Mouse (Mus musculus) heart, embryonic 15.5 days (tissue): ENCODE data around the gene Tmeff1. TPM values are rescaled to one million over a fixed set of nuclear protein-coding genes. Genes with fewer than 3 reads are reported as not detected.
"Not testable (repeated sequence)": the region's sequence is repeated elsewhere in the genome, so short reads cannot be mapped to it uniquely, and the experiment has no call there.

ENCODE experiments used
- ATAC-seq: fragments of 200-750 bp; cut with Nextera tagmentation; replicated peaks from 2 replicates; pipeline ENCODE4 v1.8.0; 2017; ENCODE audit warnings: low read depth, moderate TSS enrichment; ENCODE audit not compliant: insufficient number of reproducible peaks, insufficient read depth, low FRiP score
- H3K27ac ChIP-seq: fragments of 300-500 bp; sonication (generic); 2 replicates; pipeline ENCODE4 v1.5.1; 2015; ENCODE audit warnings: mild to moderate bottlenecking, inconsistent platforms
- H3K27me3 ChIP-seq: fragments of 300-500 bp; sonication (generic); 2 replicates; pipeline ENCODE4 v1.6.1; 2015; ENCODE audit warnings: inconsistent platforms
- H3K36me3 ChIP-seq: fragments of 300-500 bp; sonication (generic); 2 replicates; pipeline ENCODE4 v1.6.1; 2015; ENCODE audit warnings: mild to moderate bottlenecking, inconsistent platforms
- H3K4me1 ChIP-seq: fragments of 300-500 bp; sonication (generic); replicated peaks from 2 replicates; pipeline ENCODE4 v1.6.1; 2015; ENCODE audit warnings: inconsistent platforms
- H3K4me2 ChIP-seq: fragments of 300-500 bp; sonication (generic); 2 replicates; pipeline ENCODE4 v1.6.1; 2015; ENCODE audit warnings: inconsistent platforms, mild to moderate bottlenecking, moderate library complexity
- H3K4me3 ChIP-seq: fragments of 300-500 bp; sonication (generic); 2 replicates; pipeline ENCODE4 v1.5.1; 2015; ENCODE audit warnings: mild to moderate bottlenecking, inconsistent platforms
- H3K9ac ChIP-seq: fragments of 300-500 bp; sonication (generic); 2 replicates; pipeline ENCODE4 v1.6.1; 2015; ENCODE audit warnings: mild to moderate bottlenecking, inconsistent platforms
- H3K9me3 ChIP-seq: fragments of 300-500 bp; sonication (generic); replicated peaks from 2 replicates; pipeline ENCODE4 v1.6.1; 2016; ENCODE audit warnings: inconsistent platforms
- WGBS: fragments of 180-500 bp; shearing (Covaris S2); methylation state at CpG from one replicate; pipeline ENCODE4 v1.1.7; 2015; ENCODE audit warnings: mixed read lengths; 5-methylcytosine and 5-hydroxymethylcytosine counted together
- polyA plus RNA-seq: library from polyadenylated mRNA; unstranded; fragments of >200 nt; fragmentation: Nextera tagmentation; extraction: Ambion mirVana; gene quantifications from 2 replicates; pipeline ENCODE4 v1.2.1, GENCODE M21; 2015

The Tmeff1 gene
- polyA plus RNA-seq, 1 experiment from 2014 or later: 24.2 TPM

- H3K36me3 ChIP-seq: no peaks in the 10 kb centered on the region; the same call in 1 of the 2 replicates
- ATAC-seq: no peak
- peaks cover 8% of the 10 kb centered on the region; the same call in 1 of the 2 replicates for H3K4me1 ChIP-seq
- no peak overlapping the region for H3K27ac ChIP-seq
- no peak overlapping the region for H3K4me3 ChIP-seq
- H3K4me2 ChIP-seq: no peak overlapping the region
- WGBS: 94% methylated on average over 9 of the region's 9 CpGs
- H3K9ac ChIP-seq: no peak overlapping the region
- no peaks in the 10 kb centered on the region for H3K9me3 ChIP-seq
- H3K27me3 ChIP-seq: no peaks in the 10 kb centered on the region
These were observed 93.8 kb downstream of the Tmeff1 start for GRCm38 (mm10) chr4:48678793-48679192.

- not testable (repeated sequence) for H3K4me1 ChIP-seq, H3K36me3 ChIP-seq, H3K4me3 ChIP-seq, ATAC-seq, H3K9me3 ChIP-seq, H3K27me3 ChIP-seq, H3K9ac ChIP-seq, H3K27ac ChIP-seq
- 0 out of 2 replicates have a peak overlapping the region, but pooled peaks have one; percentile 52 for H3K4me2 ChIP-seq
- WGBS: 66% methylated on average over 5 of the region's 6 CpGs
These were observed 94.8 kb downstream of the Tmeff1 start for GRCm38 (mm10) chr4:48679728-48680127.

DNA sequence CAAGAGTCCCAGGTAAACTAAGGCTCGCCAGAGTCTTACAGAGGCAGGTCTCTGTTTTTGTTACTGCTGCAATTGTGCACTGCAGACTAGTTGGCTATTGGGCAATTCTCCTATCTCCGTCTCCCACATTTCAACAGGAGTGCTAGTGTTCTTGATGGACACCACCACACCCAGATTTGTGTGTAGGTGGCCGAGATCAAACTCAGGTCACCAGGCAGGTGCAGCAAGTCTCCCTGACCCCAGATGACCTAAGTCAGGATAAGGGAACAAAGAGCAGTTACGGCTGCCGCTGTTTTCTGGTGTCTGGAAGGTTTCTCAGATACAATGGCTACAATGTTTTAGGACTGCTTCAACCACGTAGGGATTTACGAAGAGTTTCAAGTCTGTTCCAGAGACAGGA lies 95.2 kb downstream of the Tmeff1 start:
- no peak for ATAC-seq
- peak overlapping the region; percentile 52 for H3K4me2 ChIP-seq
- no peaks in the 10 kb centered on the region for H3K9me3 ChIP-seq
- H3K36me3 ChIP-seq: no peaks in the 10 kb centered on the region
- H3K9ac ChIP-seq: no peak overlapping the region
- H3K27ac ChIP-seq: no peak overlapping the region
- no peaks in the 10 kb centered on the region for H3K27me3 ChIP-seq
- H3K4me3 ChIP-seq: no peak overlapping the region
- H3K4me1 ChIP-seq: peaks cover 8% of the 10 kb centered on the region; the same call in 1 of the 2 replicates
- WGBS: 36% methylated on average over 7 of the region's 7 CpGs

DNA sequence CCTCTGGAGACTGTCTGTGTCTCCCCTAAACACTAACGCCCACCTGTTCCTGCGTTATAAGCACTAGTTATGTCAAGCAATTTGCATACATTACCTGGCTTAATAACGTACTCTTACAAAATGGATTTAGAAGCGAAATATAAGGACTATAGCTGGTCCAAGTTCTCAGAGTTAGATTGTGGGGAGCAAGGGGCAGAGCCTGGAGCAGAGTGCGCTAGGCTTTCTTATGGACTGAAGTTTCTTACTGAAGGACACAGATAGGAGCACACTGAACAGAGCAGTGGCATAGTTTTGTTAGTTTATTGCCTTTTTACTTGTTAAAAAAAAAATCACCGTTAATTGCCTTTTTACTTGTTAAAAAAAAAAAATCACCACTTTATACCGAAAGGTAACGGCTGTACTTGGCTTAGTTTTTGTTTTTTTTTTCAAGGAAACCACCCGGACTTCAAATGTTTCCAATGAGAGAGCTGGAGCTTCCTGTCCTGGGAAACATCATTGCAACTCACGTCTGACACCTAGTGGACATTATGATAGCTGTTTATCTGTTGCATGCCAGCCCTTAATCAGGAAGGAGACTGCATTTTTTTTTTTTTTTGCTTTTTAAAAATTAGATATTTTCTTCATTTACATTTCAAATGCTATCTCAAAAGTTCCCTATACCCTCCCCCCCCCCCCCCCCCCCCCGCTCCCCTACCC lies 95.8 kb downstream of the Tmeff1 start:
- Histone ChIP-seq H3K9ac (no peak overlapping the region), H3K4me1 (peaks cover 8% of the 10 kb centered on the region; the same call in 1 of the 2 replicates), H3K4me2 (peak overlapping the region; percentile 52), H3K27ac (no peak overlapping the region), H3K27me3 (no peaks in the 10 kb centered on the region), H3K4me3 (no peak overlapping the region), H3K36me3 (no peaks in the 10 kb centered on the region), H3K9me3 (no peaks in the 10 kb centered on the region)
- no peak for ATAC-seq
- 37% methylated on average over 10 of the region's 11 CpGs for WGBS

GRCm38 (mm10) chr4:48683126-48683525 lies 98.2 kb downstream of the Tmeff1 start:
- 90% methylated on average over 8 of the region's 8 CpGs for WGBS
- H3K4me3 ChIP-seq: no peak overlapping the region
- no peaks in the 10 kb centered on the region for H3K9me3 ChIP-seq
- no peaks in the 10 kb centered on the region for H3K27me3 ChIP-seq
- H3K4me1 ChIP-seq: peaks cover 8% of the 10 kb centered on the region; the same call in 1 of the 2 replicates
- H3K9ac ChIP-seq: no peak overlapping the region
- no peak overlapping the region for H3K27ac ChIP-seq
- ATAC-seq: no peak
- H3K4me2 ChIP-seq: no peak overlapping the region
- no peaks in the 10 kb centered on the region for H3K36me3 ChIP-seq

DNA sequence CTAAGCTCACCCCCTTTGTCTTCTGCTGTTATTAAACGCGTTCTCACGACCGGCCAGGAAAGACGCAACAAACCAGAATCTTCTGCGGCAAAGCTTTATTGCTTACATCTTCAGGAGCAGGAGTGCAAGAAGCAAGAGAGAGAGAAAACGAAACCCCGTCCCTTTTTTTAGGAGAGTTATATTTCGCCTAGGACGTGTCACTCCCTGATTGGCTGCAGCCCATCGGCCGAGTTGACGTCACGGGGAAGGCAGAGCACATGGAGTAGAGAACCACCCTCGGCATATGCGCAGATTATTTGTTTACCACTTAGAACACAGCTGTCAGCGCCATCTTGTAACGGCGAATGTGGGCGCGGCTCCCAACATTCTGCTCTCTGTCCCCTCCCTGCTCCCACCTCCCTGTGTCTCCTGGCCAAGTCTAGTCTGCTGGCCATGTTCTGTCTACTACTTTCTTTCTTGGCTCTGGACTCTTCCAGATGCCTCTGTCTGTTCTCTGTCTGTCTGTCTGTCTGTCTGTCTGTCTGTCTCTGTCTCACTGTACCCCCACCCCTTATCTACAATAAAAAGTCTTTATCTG lies 98.7 kb downstream of the Tmeff1 start:
- H3K4me3 ChIP-seq, H3K9ac ChIP-seq, H3K36me3 ChIP-seq, H3K27ac ChIP-seq, ATAC-seq, H3K9me3 ChIP-seq, H3K4me1 ChIP-seq, H3K4me2 ChIP-seq, H3K27me3 ChIP-seq: not testable (repeated sequence)
- 90% methylated on average over 21 of the region's 21 CpGs for WGBS

- H3K4me1 ChIP-seq: peaks cover 8% of the 10 kb centered on the region; the same call in 1 of the 2 replicates
- H3K4me2 ChIP-seq: no peak overlapping the region
- no peak overlapping the region for H3K4me3 ChIP-seq
- no peaks in the 10 kb centered on the region for H3K27me3 ChIP-seq
- H3K36me3 ChIP-seq: no peaks in the 10 kb centered on the region
- H3K9ac ChIP-seq: no peak overlapping the region
- H3K27ac ChIP-seq: no peak overlapping the region
- H3K9me3 ChIP-seq: no peaks in the 10 kb centered on the region
- ATAC-seq: no peak
- 57% methylated on average over 7 of the region's 7 CpGs for WGBS
These were observed 99.7 kb downstream of the Tmeff1 start for GRCm38 (mm10) chr4:48684593-48685187.

GRCm38 (mm10) chr4:48688148-48688547 lies 103.2 kb downstream of the Tmeff1 start:
- Histone ChIP-seq H3K4me1 (no peaks in the 10 kb centered on the region), H3K27me3 (no peaks in the 10 kb centered on the region), H3K4me3 (no peak overlapping the region), H3K27ac (no peak overlapping the region), H3K9ac (no peak overlapping the region), H3K36me3 (no peaks in the 10 kb centered on the region), H3K9me3 (no peaks in the 10 kb centered on the region), H3K4me2 (no peak overlapping the region)
- WGBS: 54% methylated on average over 6 of the region's 6 CpGs
- no peak for ATAC-seq

GRCm38 (mm10) chr4:48690640-48691039 lies 105.7 kb downstream of the Tmeff1 start:
- ATAC-seq: no peak
- no peaks in the 10 kb centered on the region for H3K36me3 ChIP-seq
- H3K4me1 ChIP-seq: no peaks in the 10 kb centered on the region
- H3K9me3 ChIP-seq: no peaks in the 10 kb centered on the region
- 72% methylated on average over 9 of the region's 9 CpGs for WGBS
- no peaks in the 10 kb centered on the region for H3K27me3 ChIP-seq
- H3K9ac ChIP-seq: no peak overlapping the region
- no peak overlapping the region for H3K27ac ChIP-seq
- no peak overlapping the region for H3K4me2 ChIP-seq
- H3K4me3 ChIP-seq: no peak overlapping the region

DNA sequence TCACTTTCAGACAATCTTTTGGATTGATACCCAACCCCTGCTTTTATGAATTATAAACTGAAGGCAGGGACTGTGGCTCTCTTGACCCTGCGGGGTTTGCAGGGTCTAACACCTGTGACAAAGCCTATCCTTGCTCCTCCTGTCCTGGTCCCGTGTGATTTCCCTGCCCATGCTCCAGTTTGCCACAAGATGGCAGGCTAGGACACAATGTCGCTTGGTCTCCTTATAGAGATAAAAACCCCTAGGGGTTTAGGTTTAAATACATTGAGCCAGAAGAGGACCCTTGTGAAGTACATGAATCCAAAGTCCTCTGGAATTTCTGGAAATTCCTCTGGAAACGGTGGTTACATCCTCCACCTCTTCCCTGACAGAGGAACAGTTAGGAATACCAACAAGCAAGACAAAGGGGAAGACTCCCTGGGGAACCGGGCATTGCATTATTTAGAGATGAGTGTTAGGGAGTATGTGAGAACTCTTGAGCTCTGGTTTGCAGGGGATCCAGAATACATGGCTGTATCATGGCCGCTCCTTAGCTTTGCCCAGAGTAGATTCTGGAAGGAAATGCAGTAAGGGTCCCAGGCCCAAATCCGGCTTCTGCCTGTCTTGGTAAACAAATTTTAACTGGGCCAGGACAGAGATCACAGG lies 106.9 kb downstream of the Tmeff1 start:
- H3K4me1 ChIP-seq: no peaks in the 10 kb centered on the region
- WGBS: 35% methylated on average over 7 of the region's 7 CpGs
- no peaks in the 10 kb centered on the region for H3K36me3 ChIP-seq
- no peak overlapping the region for H3K9ac ChIP-seq
- no peak for ATAC-seq
- no peaks in the 10 kb centered on the region for H3K9me3 ChIP-seq
- no peak overlapping the region for H3K27ac ChIP-seq
- no peak overlapping the region for H3K4me2 ChIP-seq
- no peaks in the 10 kb centered on the region for H3K27me3 ChIP-seq
- no peak overlapping the region for H3K4me3 ChIP-seq

- Histone ChIP-seq H3K4me3 (no peak overlapping the region), H3K27ac (no peak overlapping the region), H3K36me3 (no peaks in the 10 kb centered on the region), H3K9ac (no peak overlapping the region), H3K4me1 (no peaks in the 10 kb centered on the region), H3K4me2 (no peak overlapping the region), H3K27me3 (no peaks in the 10 kb centered on the region), H3K9me3 (no peaks in the 10 kb centered on the region)
- WGBS: 63% methylated on average over 9 of the region's 9 CpGs
- no peak for ATAC-seq
These were observed 107.8 kb downstream of the Tmeff1 start for GRCm38 (mm10) chr4:48692736-48693292.
